Mouse (Mus musculus): ENCODE data around the gene Gm44579. TPM values are rescaled to one million over a fixed set of nuclear protein-coding genes. Genes with fewer than 3 reads are reported as not detected.

The Gm44579 gene
- polyA plus RNA-seq, 1 experiment from 2014 or later: not detected

DNA sequence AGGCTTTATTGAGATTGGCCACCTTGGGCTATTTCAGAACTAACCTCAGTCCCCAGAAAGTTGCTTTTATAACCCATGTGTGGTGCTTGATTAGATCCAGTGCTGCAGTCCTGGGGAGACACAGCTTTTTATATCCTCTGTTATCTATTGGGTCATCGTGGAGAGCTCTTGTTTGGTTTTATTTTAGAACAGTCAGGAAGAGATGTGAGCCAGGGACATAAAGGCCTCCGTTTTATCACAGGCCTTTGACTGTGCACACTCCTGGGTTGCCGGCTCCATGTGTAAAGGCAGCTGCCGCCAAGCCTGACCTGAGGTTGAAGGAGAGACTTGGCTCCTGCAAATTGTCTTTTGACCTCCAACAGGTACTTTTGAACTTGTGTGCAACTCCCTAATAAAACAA lies 58.2 kb downstream of the Gm44579 start:
- no peaks in the 10 kb centered on the region for H3K4me1 ChIP-seq (replicated peaks; ENCODE audit: control insufficient read depth, insufficient read depth, low read length)
- H3K4me2 ChIP-seq (replicated peaks; ENCODE audit: low read depth): no peak overlapping the region
- ATAC-seq: no peak
- no peak for TF ChIP-seq CTCF (IDR thresholded peaks at IDR 0.05; ENCODE audit: low read depth)
- H3K27ac ChIP-seq (ENCODE audit: low read depth, low read length): no peak overlapping the region
- H3K27me3 ChIP-seq (replicated peaks; ENCODE audit: control insufficient read depth, insufficient read depth, low read length): peaks cover 14% of the 10 kb centered on the region
- no peak overlapping the region for H3K9ac ChIP-seq (ENCODE audit: low read depth, low read length)
- H3K36me3 ChIP-seq (ENCODE audit: control insufficient read depth, insufficient read depth): no peaks in the 10 kb centered on the region
- 51% methylated on average over 4 of the region's 4 CpGs for WGBS
- H3K4me3 ChIP-seq (ENCODE audit: low read depth, low read length): no peak overlapping the region
- no peaks in the 10 kb centered on the region for H3K9me3 ChIP-seq (ENCODE audit: control insufficient read depth)

DNA sequence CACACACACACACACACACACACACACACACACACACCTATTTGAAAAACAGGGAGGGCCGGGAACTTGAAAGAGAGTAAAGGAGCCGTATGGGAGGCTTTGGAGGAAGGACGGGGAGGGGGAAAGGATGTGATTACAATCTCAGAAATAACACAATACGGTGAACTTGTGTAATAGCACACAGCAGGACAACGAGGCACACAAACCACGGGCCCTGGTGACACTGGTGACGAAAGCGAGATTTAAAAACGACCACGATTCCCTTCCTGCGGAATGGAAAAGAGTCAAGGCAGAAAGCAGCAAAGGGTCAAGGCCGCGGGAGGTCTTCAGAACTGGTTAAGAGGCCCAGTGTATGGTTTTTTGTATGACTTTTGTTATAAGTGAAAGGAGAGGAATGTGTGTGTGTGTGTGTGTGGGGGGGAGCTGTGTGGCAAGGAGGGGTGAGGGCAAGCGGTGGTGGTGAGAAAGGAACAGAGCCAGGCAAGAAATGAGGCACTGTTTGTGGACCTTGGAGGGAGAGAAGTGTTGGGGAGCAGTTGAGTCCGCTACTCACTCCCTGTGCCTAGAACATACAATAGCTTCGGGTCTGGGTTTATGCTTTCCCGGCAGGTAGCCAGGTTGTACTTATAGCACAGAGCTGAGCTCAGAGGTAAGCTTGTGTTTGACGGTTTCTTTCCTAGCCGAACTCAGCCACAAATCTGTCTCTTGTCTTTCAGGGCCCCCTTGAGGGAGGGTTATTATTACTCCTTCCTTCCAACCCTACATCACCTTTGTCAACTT lies 59.6 kb downstream of the Gm44579 start:
- 73% methylated on average over 19 of the region's 19 CpGs for WGBS

DNA sequence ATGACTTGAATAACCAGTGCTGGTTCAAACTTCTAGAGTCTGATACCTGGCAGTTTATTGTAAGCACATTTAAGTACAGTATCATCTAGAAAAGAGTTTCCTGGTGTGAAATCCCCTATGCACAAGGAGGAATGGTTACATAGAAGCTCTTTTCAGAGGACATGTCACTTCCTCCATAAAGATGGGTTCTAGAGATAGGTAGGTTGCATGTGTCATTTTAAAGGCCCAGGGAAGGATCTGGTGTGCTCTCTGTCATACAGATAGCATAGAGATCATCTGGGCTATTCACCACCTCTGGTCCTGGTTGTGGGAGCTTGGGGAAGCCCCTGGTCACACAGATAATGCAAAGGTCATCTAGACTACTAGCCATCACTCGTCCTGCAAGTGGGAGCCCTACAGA lies 63.5 kb downstream of the Gm44579 start:
- H3K27me3 ChIP-seq (replicated peaks; ENCODE audit: control insufficient read depth, insufficient read depth, low read length): no peaks in the 10 kb centered on the region
- no peaks in the 10 kb centered on the region for H3K36me3 ChIP-seq (ENCODE audit: control insufficient read depth, insufficient read depth)
- H3K4me2 ChIP-seq (replicated peaks; ENCODE audit: low read depth): no peak overlapping the region
- WGBS: 55% methylated on average over 1 of the region's 1 CpGs
- no peak for ATAC-seq
- H3K27ac ChIP-seq (ENCODE audit: low read depth, low read length): no peak overlapping the region
- no peak for TF ChIP-seq CTCF (IDR thresholded peaks at IDR 0.05; ENCODE audit: low read depth)
- no peaks in the 10 kb centered on the region for H3K4me1 ChIP-seq (replicated peaks; ENCODE audit: control insufficient read depth, insufficient read depth, low read length)
- H3K4me3 ChIP-seq (ENCODE audit: low read depth, low read length): no peak overlapping the region
- H3K9ac ChIP-seq (ENCODE audit: low read depth, low read length): no peak overlapping the region
- H3K9me3 ChIP-seq (ENCODE audit: control insufficient read depth): no peaks in the 10 kb centered on the region

More for the DNA sequence above, 59.6 kb downstream of the Gm44579 start:
- ATAC-seq: no peak
- Histone ChIP-seq H3K4me3 (ENCODE audit: low read depth, low read length) (no peak overlapping the region), H3K4me2 (replicated peaks; ENCODE audit: low read depth) (no peak overlapping the region), H3K27ac (ENCODE audit: low read depth, low read length) (no peak overlapping the region), H3K9me3 (ENCODE audit: control insufficient read depth) (no peaks in the 10 kb centered on the region), H3K4me1 (replicated peaks; ENCODE audit: control insufficient read depth, insufficient read depth, low read length) (no peaks in the 10 kb centered on the region), H3K36me3 (ENCODE audit: control insufficient read depth, insufficient read depth) (no peaks in the 10 kb centered on the region), H3K9ac (ENCODE audit: low read depth, low read length) (no peak overlapping the region), H3K27me3 (replicated peaks; ENCODE audit: control insufficient read depth, insufficient read depth, low read length) (peaks cover under 1% of the 10 kb centered on the region)
- no peak for TF ChIP-seq CTCF (IDR thresholded peaks at IDR 0.05; ENCODE audit: low read depth)

DNA sequence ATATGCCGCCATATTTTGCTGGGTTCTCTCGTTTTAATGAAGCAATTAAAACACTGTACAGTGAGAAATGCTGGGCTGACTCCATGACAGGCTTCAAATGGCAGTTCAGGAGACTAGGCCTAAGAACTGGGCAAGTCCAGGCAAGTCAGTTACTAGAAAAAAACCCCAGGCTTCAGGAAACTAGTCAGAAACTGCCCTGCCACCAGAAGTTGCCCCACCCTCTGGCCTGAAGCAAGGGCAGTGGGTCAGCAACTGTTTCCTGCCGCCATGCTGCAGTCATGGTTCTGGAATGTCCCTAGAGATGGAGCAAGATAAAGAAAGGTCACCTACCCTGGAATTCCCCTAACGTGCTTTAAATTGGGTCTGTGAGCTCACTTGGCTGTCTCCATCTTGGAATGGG lies 64.8 kb downstream of the Gm44579 start:
- 63% methylated on average over 4 of the region's 4 CpGs for WGBS
- no peaks in the 10 kb centered on the region for H3K27me3 ChIP-seq (replicated peaks; ENCODE audit: control insufficient read depth, insufficient read depth, low read length)
- no peak for TF ChIP-seq CTCF (IDR thresholded peaks at IDR 0.05; ENCODE audit: low read depth)
- H3K9me3 ChIP-seq (ENCODE audit: control insufficient read depth): no peaks in the 10 kb centered on the region
- no peak overlapping the region for H3K4me2 ChIP-seq (replicated peaks; ENCODE audit: low read depth)
- H3K36me3 ChIP-seq (ENCODE audit: control insufficient read depth, insufficient read depth): no peaks in the 10 kb centered on the region
- no peak overlapping the region for H3K4me3 ChIP-seq (ENCODE audit: low read depth, low read length)
- H3K4me1 ChIP-seq (replicated peaks; ENCODE audit: control insufficient read depth, insufficient read depth, low read length): no peaks in the 10 kb centered on the region
- H3K27ac ChIP-seq (ENCODE audit: low read depth, low read length): no peak overlapping the region
- H3K9ac ChIP-seq (ENCODE audit: low read depth, low read length): no peak overlapping the region
- no peak for ATAC-seq

DNA sequence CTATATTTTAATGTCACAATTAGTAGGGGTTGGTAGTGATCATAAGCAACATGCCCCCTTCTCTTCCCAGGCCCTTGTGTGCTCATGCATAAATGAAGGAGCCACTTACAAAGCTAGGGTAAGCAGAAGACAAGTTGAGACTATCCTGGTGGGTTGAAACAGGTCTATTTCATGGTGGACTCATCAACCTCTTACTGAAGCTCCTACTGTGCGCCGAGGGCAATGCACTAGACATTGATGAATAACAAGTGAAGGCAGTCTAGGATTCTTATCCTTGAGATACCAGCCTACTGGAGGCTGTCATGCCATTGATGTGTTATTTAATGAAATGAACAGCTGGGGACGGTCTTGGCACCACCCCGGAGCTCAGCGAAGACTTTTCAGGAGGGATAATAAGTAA lies 65.5 kb downstream of the Gm44579 start:
- no peaks in the 10 kb centered on the region for H3K4me1 ChIP-seq (replicated peaks; ENCODE audit: control insufficient read depth, insufficient read depth, low read length)
- no peaks in the 10 kb centered on the region for H3K36me3 ChIP-seq (ENCODE audit: control insufficient read depth, insufficient read depth)
- no peaks in the 10 kb centered on the region for H3K9me3 ChIP-seq (ENCODE audit: control insufficient read depth)
- no peak for ATAC-seq
- H3K9ac ChIP-seq (ENCODE audit: low read depth, low read length): no peak overlapping the region
- no peak overlapping the region for H3K27ac ChIP-seq (ENCODE audit: low read depth, low read length)
- 94% methylated on average over 5 of the region's 5 CpGs for WGBS
- H3K4me3 ChIP-seq (ENCODE audit: low read depth, low read length): no peak overlapping the region
- H3K4me2 ChIP-seq (replicated peaks; ENCODE audit: low read depth): no peak overlapping the region
- TF ChIP-seq CTCF (IDR thresholded peaks at IDR 0.05; ENCODE audit: low read depth): no peak
- no peaks in the 10 kb centered on the region for H3K27me3 ChIP-seq (replicated peaks; ENCODE audit: control insufficient read depth, insufficient read depth, low read length)

DNA sequence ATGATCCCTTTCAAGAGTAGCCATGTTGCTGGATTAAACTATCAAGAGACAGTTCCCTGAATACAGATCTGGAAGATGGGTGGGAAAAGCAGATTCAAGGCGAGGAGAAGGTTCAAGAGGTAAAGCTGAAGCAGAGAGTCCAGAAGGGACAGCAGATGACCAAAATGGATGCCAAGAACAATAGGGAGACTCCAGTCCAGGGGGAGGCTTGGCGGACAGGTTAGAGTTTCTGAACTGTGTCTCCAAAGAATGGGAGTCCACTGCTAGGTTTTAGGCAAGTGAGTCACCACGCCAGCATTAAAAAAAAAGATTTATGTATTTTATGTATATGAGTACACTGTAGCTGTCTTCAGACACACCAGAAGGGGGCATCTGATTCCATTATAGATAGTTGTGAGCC lies 66.1 kb downstream of the Gm44579 start:
- WGBS: 80% methylated on average over 3 of the region's 3 CpGs
- Histone ChIP-seq H3K36me3 (ENCODE audit: control insufficient read depth, insufficient read depth) (no peaks in the 10 kb centered on the region), H3K9me3 (ENCODE audit: control insufficient read depth) (no peaks in the 10 kb centered on the region), H3K4me1 (replicated peaks; ENCODE audit: control insufficient read depth, insufficient read depth, low read length) (no peaks in the 10 kb centered on the region), H3K9ac (ENCODE audit: low read depth, low read length) (no peak overlapping the region), H3K4me3 (ENCODE audit: low read depth, low read length) (no peak overlapping the region), H3K27ac (ENCODE audit: low read depth, low read length) (no peak overlapping the region), H3K4me2 (replicated peaks; ENCODE audit: low read depth) (no peak overlapping the region), H3K27me3 (replicated peaks; ENCODE audit: control insufficient read depth, insufficient read depth, low read length) (no peaks in the 10 kb centered on the region)
- ATAC-seq: no peak
- no peak for TF ChIP-seq CTCF (IDR thresholded peaks at IDR 0.05; ENCODE audit: low read depth)
